Mouse (Mus musculus) hindbrain, embryonic 10.5 days (tissue): ENCODE data around the gene Ube2j1. TPM values are rescaled to one million over a fixed set of nuclear protein-coding genes. Genes with fewer than 3 reads are reported as not detected.

Source experiments
- DNase-seq: peaks from one replicate; pipeline ENCODE4 v3.0.0-alpha.2; 2017; ENCODE audit warnings: low spot score
- H3K27ac ChIP-seq: fragments of 300-500 bp; sonication (generic); 2 replicates; pipeline ENCODE4 v1.5.1; 2016; ENCODE audit warnings: mild to moderate bottlenecking, moderate library complexity
- H3K27me3 ChIP-seq: fragments of 300-500 bp; sonication (generic); 2 replicates; pipeline ENCODE4 v1.6.1; 2016; ENCODE audit warnings: mild to moderate bottlenecking; ENCODE audit not compliant: poor library complexity, insufficient read depth, severe bottlenecking
- H3K36me3 ChIP-seq: fragments of 300-500 bp; sonication (generic); 2 replicates; pipeline ENCODE4 v1.6.1; 2016; ENCODE audit warnings: mild to moderate bottlenecking, moderate library complexity
- H3K4me1 ChIP-seq: fragments of 300-500 bp; sonication (generic); replicated peaks from 2 replicates; pipeline ENCODE4 v1.6.1; 2016; ENCODE audit warnings: mild to moderate bottlenecking
- H3K4me3 ChIP-seq: fragments of 300-500 bp; sonication (generic); 2 replicates; pipeline ENCODE4 v1.5.1; 2016; ENCODE audit warnings: mild to moderate bottlenecking, moderate library complexity
- H3K9me3 ChIP-seq: fragments of 300-500 bp; sonication (generic); 2 replicates; pipeline ENCODE4 v1.6.1; 2016; ENCODE audit warnings: mild to moderate bottlenecking, moderate library complexity
- WGBS: fragments of 180-500 bp; shearing (Covaris S2); methylation state at CpG from one replicate; pipeline ENCODE4 v1.1.7; 2016; 5-methylcytosine and 5-hydroxymethylcytosine counted together
- polyA plus RNA-seq: library from polyadenylated mRNA; unstranded; fragments of >200 nt; fragmentation: Nextera tagmentation; extraction: Ambion mirVana; gene quantifications from 2 replicates; pipeline ENCODE4 v1.2.1, GENCODE M21; 2016

Gene Ube2j1
- polyA plus RNA-seq, 1 experiment from 2014 or later, result 49.0 TPM

- H3K4me1 ChIP-seq, result no peaks in the 10 kb centered on the region
- no peak overlapping the region for H3K27ac ChIP-seq
- 79% methylated on average over 6 of the region's 6 CpGs for WGBS
- no peaks in the 10 kb centered on the region for H3K9me3 ChIP-seq
- H3K36me3 ChIP-seq, result no peaks in the 10 kb centered on the region
- no peaks in the 10 kb centered on the region for H3K27me3 ChIP-seq
- DNase-seq, result no peak
- H3K4me3 ChIP-seq, result no peak overlapping the region
These were observed 33.8 kb downstream of the Ube2j1 start for GRCm38 (mm10) chr4:33064986-33065385.

- Histone ChIP-seq H3K27ac (no peak overlapping the region), H3K27me3 (no peaks in the 10 kb centered on the region), H3K9me3 (no peaks in the 10 kb centered on the region), H3K4me1 (no peaks in the 10 kb centered on the region), H3K4me3 (no peak overlapping the region), H3K36me3 (no peaks in the 10 kb centered on the region)
- no peak for DNase-seq
- 68% methylated on average over 14 of the region's 14 CpGs for WGBS
These were observed 35.2 kb downstream of the Ube2j1 start for GRCm38 (mm10) chr4:33066223-33066960.

- DNase-seq, result no peak
- Histone ChIP-seq H3K4me3 (no peak overlapping the region), H3K27ac (no peak overlapping the region), H3K36me3 (no peaks in the 10 kb centered on the region), H3K9me3 (no peaks in the 10 kb centered on the region), H3K4me1 (no peaks in the 10 kb centered on the region), H3K27me3 (no peaks in the 10 kb centered on the region)
- WGBS, result 91% methylated on average over 3 of the region's 3 CpGs
These were observed 36.1 kb downstream of the Ube2j1 start for GRCm38 (mm10) chr4:33067331-33067730.

DNA sequence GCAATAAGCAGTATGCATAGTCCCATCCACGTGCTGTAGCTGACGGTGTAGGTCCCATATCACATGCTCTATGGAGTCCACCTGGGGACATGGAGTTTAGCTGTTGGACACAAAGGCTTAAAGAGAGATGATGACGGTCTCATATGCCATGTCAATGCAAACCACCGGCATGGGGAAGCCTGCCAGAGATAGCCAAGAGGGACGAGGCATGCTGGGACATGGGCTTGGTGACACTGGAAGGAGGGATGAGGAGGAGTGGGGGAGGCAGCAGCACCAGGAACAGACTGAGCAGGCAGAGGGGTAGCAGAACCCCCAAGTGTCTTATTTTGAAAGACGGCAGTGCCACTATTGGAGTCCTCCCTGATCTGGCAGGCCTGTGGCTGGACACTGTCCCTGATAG is 36.6 kb downstream of the Ube2j1 start:
- WGBS, result 87% methylated on average over 6 of the region's 6 CpGs
- H3K4me3 ChIP-seq, result no peak overlapping the region
- H3K9me3 ChIP-seq, result no peaks in the 10 kb centered on the region
- H3K4me1 ChIP-seq, result peaks cover 2% of the 10 kb centered on the region; the same call in 1 of the 2 replicates
- no peak overlapping the region for H3K27ac ChIP-seq
- no peak for DNase-seq
- H3K36me3 ChIP-seq, result no peaks in the 10 kb centered on the region
- no peaks in the 10 kb centered on the region for H3K27me3 ChIP-seq

DNA sequence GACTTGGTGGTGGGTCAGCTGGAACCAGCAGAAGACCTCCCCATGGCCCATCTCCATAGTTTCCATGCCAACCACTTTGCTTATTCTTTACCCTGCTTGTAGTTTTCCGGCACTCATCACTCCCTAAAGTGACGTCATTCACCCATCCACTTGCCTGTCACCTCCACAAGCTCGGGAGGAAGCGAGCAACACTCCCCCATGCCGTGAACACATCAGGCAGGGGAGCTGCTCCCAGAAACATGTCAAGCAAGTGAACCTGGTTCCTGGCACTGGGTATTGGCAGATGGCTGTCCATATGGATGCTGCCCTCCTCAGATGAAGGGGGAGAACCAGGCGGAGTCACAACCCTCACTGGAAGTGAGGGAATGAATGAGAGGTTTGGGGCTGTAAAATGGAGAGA is 37.7 kb downstream of the Ube2j1 start:
- H3K9me3 ChIP-seq, result no peaks in the 10 kb centered on the region
- no peaks in the 10 kb centered on the region for H3K36me3 ChIP-seq
- no peak overlapping the region for H3K27ac ChIP-seq
- WGBS, result 77% methylated on average over 6 of the region's 6 CpGs
- no peaks in the 10 kb centered on the region for H3K27me3 ChIP-seq
- no peak overlapping the region for H3K4me3 ChIP-seq
- peaks cover 8% of the 10 kb centered on the region; the same call in 1 of the 2 replicates for H3K4me1 ChIP-seq
- no peak for DNase-seq

GRCm38 (mm10) chr4:33070326-33070725 is 39.1 kb downstream of the Ube2j1 start:
- Histone ChIP-seq H3K4me1 (peaks cover 8% of the 10 kb centered on the region; the same call in 1 of the 2 replicates), H3K27ac (no peak overlapping the region), H3K27me3 (no peaks in the 10 kb centered on the region), H3K9me3 (no peaks in the 10 kb centered on the region), H3K4me3 (no peak overlapping the region), H3K36me3 (no peaks in the 10 kb centered on the region)
- no peak for DNase-seq
- 90% methylated on average over 6 of the region's 6 CpGs for WGBS

- Histone ChIP-seq H3K4me1 (peaks cover 8% of the 10 kb centered on the region; the same call in 1 of the 2 replicates), H3K36me3 (no peaks in the 10 kb centered on the region), H3K27me3 (no peaks in the 10 kb centered on the region), H3K27ac (no peak overlapping the region), H3K9me3 (no peaks in the 10 kb centered on the region), H3K4me3 (no peak overlapping the region)
- peak; percentile 1 for DNase-seq
- WGBS, result 85% methylated on average over 6 of the region's 6 CpGs
These were observed 40.1 kb downstream of the Ube2j1 start for GRCm38 (mm10) chr4:33071337-33071736.

DNA sequence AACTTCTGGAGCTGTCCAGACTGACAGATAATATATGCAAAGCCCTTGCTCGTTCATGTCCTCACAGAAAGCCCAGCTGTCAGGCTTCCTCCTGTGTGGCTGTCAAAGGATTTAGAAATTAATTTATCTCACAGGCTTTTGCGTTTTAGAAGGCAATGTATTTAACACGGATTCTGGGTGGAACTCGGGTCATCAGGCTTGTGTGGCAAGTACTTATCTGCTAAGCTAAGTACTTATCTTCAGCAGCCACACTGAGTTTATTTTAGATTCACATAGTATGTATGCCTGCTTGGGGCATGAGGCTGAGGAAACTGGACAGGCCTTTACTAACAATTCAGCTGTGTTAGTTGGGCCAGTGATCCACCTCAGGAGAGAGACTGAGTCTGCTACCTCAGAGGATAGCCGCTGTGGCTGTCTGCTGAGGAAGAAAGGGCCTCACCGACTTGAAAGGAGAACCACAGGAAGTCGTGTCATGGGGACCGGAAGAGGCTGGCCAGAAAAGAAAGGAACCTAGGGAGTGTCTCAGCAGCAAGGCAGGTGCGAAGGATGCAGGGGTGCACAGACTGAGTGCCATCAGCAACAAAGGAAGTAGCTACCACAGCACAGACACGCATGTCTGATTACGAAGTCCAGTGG is 41.4 kb downstream of the Ube2j1 start:
- H3K27ac ChIP-seq, result peak overlapping the region; percentile 13; the same call in 1 of the 2 replicates
- DNase-seq, result peak; percentile 18
- no peaks in the 10 kb centered on the region for H3K36me3 ChIP-seq
- H3K4me1 ChIP-seq, result peaks cover 10% of the 10 kb centered on the region; the same call in 1 of the 2 replicates
- H3K9me3 ChIP-seq, result no peaks in the 10 kb centered on the region
- 51% methylated on average over 11 of the region's 11 CpGs for WGBS
- no peaks in the 10 kb centered on the region for H3K27me3 ChIP-seq
- H3K4me3 ChIP-seq, result no peak overlapping the region

DNA sequence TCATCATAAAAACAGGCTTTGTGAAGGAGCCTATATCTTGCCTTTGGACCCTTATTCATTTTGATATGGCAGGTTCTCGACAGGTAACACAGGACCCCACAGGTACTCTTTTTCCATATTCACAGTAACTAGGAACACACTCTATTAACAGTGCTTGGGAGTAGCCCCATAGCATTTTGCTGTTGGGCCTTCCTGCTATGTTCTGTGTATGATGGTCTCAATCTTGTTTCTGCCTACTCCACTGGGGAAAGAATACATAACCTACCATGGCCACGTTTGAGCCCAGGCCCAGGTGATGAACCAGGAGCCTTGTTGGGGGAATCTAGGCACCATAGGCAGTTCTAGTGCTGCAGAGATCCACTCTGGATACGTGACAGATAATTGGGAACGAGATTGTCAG is 43.2 kb downstream of the Ube2j1 start:
- no peaks in the 10 kb centered on the region for H3K27me3 ChIP-seq
- no peak for DNase-seq
- H3K4me3 ChIP-seq, result no peak overlapping the region
- peaks cover 13% of the 10 kb centered on the region; the same call in 1 of the 2 replicates for H3K4me1 ChIP-seq
- no peak overlapping the region for H3K27ac ChIP-seq
- H3K36me3 ChIP-seq, result no peaks in the 10 kb centered on the region
- H3K9me3 ChIP-seq, result no peaks in the 10 kb centered on the region
- WGBS, result 83% methylated on average over 4 of the region's 4 CpGs

GRCm38 (mm10) chr4:33074851-33075250 is 43.6 kb downstream of the Ube2j1 start:
- peaks cover 13% of the 10 kb centered on the region; the same call in 1 of the 2 replicates for H3K4me1 ChIP-seq
- no peak for DNase-seq
- WGBS, result 71% methylated on average over 5 of the region's 5 CpGs
- H3K9me3 ChIP-seq, result no peaks in the 10 kb centered on the region
- H3K27me3 ChIP-seq, result no peaks in the 10 kb centered on the region
- no peak overlapping the region for H3K4me3 ChIP-seq
- H3K27ac ChIP-seq, result no peak overlapping the region
- no peaks in the 10 kb centered on the region for H3K36me3 ChIP-seq

DNA sequence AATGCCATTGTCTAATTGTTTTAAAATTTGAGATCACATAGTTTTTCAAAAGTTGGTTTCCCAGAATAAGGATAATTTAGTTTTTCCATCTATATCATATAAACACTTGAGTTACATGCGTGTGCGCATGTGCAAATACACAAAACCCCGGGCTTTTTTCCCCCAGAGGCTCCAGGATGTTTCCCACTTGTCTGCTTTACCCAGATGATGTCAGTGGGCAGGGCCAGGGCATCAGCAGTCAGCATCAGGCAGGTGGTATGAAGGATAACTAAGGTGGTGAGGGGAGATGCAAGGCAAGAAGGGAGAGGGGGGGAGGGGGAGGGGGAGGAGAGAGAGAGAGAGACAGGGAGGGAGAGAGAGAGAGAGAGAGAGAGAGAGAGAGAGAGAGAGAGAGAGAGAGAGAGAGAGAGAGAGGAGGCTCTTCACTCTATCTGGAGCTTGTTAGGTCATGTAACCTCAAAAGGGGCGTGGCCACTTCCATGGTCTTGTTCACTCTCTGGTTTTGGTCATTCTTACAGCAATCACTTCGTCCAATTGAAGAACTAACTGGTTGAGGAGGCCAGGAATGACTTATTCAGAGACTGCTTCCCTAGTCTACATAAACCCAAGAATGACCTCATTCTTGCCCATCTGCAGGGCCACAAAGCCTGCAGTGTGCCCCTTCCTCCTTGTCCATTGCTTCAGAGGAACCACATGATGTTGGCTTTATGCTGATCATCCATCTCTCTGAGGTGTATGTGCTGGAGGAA is 44.7 kb downstream of the Ube2j1 start:
- Histone ChIP-seq H3K27ac (no peak overlapping the region), H3K4me1 (peaks cover 13% of the 10 kb centered on the region; the same call in 1 of the 2 replicates), H3K4me3 (no peak overlapping the region), H3K9me3 (no peaks in the 10 kb centered on the region), H3K27me3 (no peaks in the 10 kb centered on the region), H3K36me3 (no peaks in the 10 kb centered on the region)
- 84% methylated on average over 5 of the region's 5 CpGs for WGBS
- DNase-seq, result no peak

GRCm38 (mm10) chr4:33077161-33077560 is 45.9 kb downstream of the Ube2j1 start:
- H3K4me1 ChIP-seq, result peaks cover 13% of the 10 kb centered on the region; the same call in 1 of the 2 replicates
- H3K9me3 ChIP-seq, result no peaks in the 10 kb centered on the region
- no peak overlapping the region for H3K27ac ChIP-seq
- no peaks in the 10 kb centered on the region for H3K36me3 ChIP-seq
- 83% methylated on average over 11 of the region's 11 CpGs for WGBS
- DNase-seq, result no peak
- H3K4me3 ChIP-seq, result no peak overlapping the region
- no peaks in the 10 kb centered on the region for H3K27me3 ChIP-seq

- Histone ChIP-seq H3K27me3 (no peaks in the 10 kb centered on the region), H3K4me1 (peaks cover 12% of the 10 kb centered on the region; the same call in 1 of the 2 replicates), H3K9me3 (no peaks in the 10 kb centered on the region), H3K36me3 (no peaks in the 10 kb centered on the region), H3K27ac (no peak overlapping the region), H3K4me3 (no peak overlapping the region)
- WGBS, result 67% methylated on average over 8 of the region's 8 CpGs
- no peak for DNase-seq
These were observed 46.5 kb downstream of the Ube2j1 start for GRCm38 (mm10) chr4:33077724-33078123.
